Mouse (Mus musculus) liver, embryonic 11.5 days (tissue): ENCODE results near the gene Slc35b1. TPM values are rescaled to one million over a fixed set of nuclear protein-coding genes. Genes with fewer than 3 reads are reported as not detected.

Source experiments
- ATAC-seq: fragments of 200-750 bp; cut with Nextera tagmentation; replicated peaks from 2 replicates; pipeline ENCODE4 v1.8.0; 2017; ENCODE audit warnings: moderate number of reproducible peaks, mild to moderate bottlenecking, moderate TSS enrichment, moderate library complexity; ENCODE audit not compliant: low FRiP score
- DNase-seq: peaks from one replicate; pipeline ENCODE4 v3.0.0-alpha.2; 2017; ENCODE audit warnings: low spot score
- H3K27ac ChIP-seq: fragments of 300-500 bp; sonication (generic); 2 replicates; pipeline ENCODE4 v1.5.1; 2014; ENCODE audit warnings: mild to moderate bottlenecking, low read depth, low read length, control low read depth
- H3K27me3 ChIP-seq: fragments of 300-500 bp; sonication (generic); replicated peaks from 2 replicates; pipeline ENCODE4 v1.6.1; 2014; ENCODE audit warnings: low read length, mixed read lengths; ENCODE audit not compliant: control insufficient read depth, insufficient read depth
- H3K36me3 ChIP-seq: fragments of 300-500 bp; sonication (generic); 2 replicates; pipeline ENCODE4 v1.6.1; 2014; ENCODE audit warnings: mild to moderate bottlenecking, low read length, moderate library complexity, mixed read lengths; ENCODE audit not compliant: control insufficient read depth, insufficient read depth
- H3K4me1 ChIP-seq: fragments of 300-500 bp; sonication (generic); replicated peaks from 2 replicates; pipeline ENCODE4 v1.6.1; 2014; ENCODE audit warnings: low read length, mixed read lengths; ENCODE audit not compliant: control insufficient read depth, insufficient read depth
- H3K4me2 ChIP-seq: fragments of 300-500 bp; sonication (generic); 2 replicates; pipeline ENCODE4 v1.6.1; 2014; ENCODE audit warnings: mild to moderate bottlenecking, control low read depth, moderate library complexity
- H3K4me3 ChIP-seq: fragments of 300-500 bp; sonication (generic); 2 replicates; pipeline ENCODE4 v1.5.1; 2014; ENCODE audit warnings: low read depth, low read length, control low read depth
- H3K9ac ChIP-seq: fragments of 300-500 bp; sonication (generic); 2 replicates; pipeline ENCODE4 v1.6.1; 2014; ENCODE audit warnings: low read depth, low read length, control low read depth
- H3K9me3 ChIP-seq: fragments of 300-500 bp; sonication (generic); 2 replicates; pipeline ENCODE4 v1.6.1; 2016; ENCODE audit warnings: low read length, inconsistent platforms, mixed read lengths; ENCODE audit not compliant: control insufficient read depth
- WGBS: fragments of 180-500 bp; shearing (Covaris S2); extraction: QIAGEN DNeasy Blood & Tissue Kit; methylation state at CpG from one replicate; pipeline ENCODE4 v1.1.7; 2014; 5-methylcytosine and 5-hydroxymethylcytosine counted together
- polyA plus RNA-seq: library from polyadenylated mRNA; unstranded; fragments of >200 nt; fragmentation: Nextera tagmentation; extraction: Ambion mirVana; gene quantifications from 2 replicates; pipeline ENCODE4 v1.2.1, GENCODE M21; 2014

The Slc35b1 gene
- polyA plus RNA-seq, 1 experiment from 2014 or later: 86.8 TPM

DNA sequence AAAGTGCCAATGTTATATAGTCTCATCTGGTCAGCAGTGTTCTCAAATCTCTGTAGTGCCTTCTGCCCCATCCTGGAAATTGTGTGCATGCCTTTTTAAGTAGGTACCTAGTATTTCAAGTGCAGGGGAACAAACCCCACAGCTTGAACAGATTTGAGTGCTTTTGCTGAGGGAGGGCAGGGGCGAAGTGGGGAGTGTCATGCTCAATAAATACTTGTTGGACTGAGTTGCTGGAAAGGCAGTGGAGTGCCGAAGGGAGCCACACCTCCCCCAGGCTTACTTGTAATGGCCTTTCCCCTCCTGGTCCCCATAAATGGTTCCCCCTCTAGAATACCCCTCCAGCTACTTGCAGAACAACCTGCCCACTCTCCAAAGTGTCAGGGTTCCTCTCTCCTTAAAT is 40.3 kb upstream of the Slc35b1 start:
- DNase-seq (no peak), ATAC-seq (no peak)
- Histone ChIP-seq H3K9ac (no peak overlapping the region), H3K4me2 (no peak overlapping the region; the same call in 1 of the 2 replicates), H3K9me3 (no peaks in the 10 kb centered on the region), H3K27me3 (no peaks in the 10 kb centered on the region), H3K4me3 (no peak overlapping the region), H3K36me3 (peaks cover 12% of the 10 kb centered on the region; the same call in 1 of the 2 replicates), H3K4me1 (peaks cover 45% of the 10 kb centered on the region), H3K27ac (no peak overlapping the region)
- 87% methylated on average over 2 of the region's 2 CpGs for WGBS

DNA sequence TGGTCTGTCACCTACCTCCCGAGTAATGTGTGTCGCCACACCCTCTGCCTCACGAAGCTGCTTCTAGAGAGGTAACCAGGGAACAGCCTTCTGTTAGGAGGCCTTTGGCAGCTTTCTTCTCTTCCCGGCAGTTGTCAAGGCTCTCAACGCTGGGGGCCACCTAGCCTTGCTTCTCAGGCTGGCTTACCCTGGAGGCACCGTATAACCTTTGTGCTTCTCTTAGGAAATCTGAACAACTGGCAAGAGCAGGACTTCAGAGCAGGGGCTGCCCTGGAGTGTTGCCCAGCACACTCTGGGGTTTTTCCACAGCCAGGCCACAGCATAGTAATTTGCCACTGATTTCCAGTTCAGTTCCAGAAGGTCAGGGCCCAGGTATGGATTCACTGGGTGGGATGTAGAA is 34.2 kb upstream of the Slc35b1 start:
- DNase-seq: no peak
- Histone ChIP-seq H3K9me3 (no peaks in the 10 kb centered on the region), H3K9ac (no peak overlapping the region), H3K4me3 (no peak overlapping the region), H3K27me3 (no peaks in the 10 kb centered on the region), H3K4me2 (no peak overlapping the region), H3K4me1 (peaks cover 22% of the 10 kb centered on the region), H3K27ac (no peak overlapping the region), H3K36me3 (peaks cover 15% of the 10 kb centered on the region; the same call in 1 of the 2 replicates)
- 62% methylated on average over 6 of the region's 6 CpGs for WGBS
- no peak for ATAC-seq

DNA sequence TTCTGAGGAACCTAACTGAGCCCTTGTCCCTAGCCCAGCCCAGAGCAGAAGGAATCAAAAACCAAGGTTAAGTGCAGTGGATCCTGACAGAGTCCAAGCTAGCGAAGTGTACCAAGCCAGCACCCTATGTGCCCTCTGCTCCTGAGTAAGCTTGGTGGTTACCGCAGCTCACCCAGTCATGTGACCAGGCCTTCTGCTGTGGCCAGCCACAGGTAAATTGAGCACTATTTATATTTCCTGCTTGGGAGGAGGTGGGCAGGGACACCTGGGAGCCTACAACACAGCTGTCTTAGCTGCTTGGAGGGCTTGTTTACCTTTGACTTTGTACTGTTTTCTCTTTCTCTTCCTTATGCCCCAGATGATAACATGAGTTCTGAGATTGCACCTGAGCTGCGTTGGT is 33.5 kb upstream of the Slc35b1 start:
- peaks cover 28% of the 10 kb centered on the region for H3K4me1 ChIP-seq
- H3K9me3 ChIP-seq: no peaks in the 10 kb centered on the region
- no peak overlapping the region for H3K9ac ChIP-seq
- no peak overlapping the region for H3K4me3 ChIP-seq
- ATAC-seq: no peak
- no peak for DNase-seq
- H3K36me3 ChIP-seq: peaks cover 15% of the 10 kb centered on the region; the same call in 1 of the 2 replicates
- H3K4me2 ChIP-seq: no peak overlapping the region
- no peak overlapping the region for H3K27ac ChIP-seq
- no peaks in the 10 kb centered on the region for H3K27me3 ChIP-seq
- 75% methylated on average over 3 of the region's 3 CpGs for WGBS

DNA sequence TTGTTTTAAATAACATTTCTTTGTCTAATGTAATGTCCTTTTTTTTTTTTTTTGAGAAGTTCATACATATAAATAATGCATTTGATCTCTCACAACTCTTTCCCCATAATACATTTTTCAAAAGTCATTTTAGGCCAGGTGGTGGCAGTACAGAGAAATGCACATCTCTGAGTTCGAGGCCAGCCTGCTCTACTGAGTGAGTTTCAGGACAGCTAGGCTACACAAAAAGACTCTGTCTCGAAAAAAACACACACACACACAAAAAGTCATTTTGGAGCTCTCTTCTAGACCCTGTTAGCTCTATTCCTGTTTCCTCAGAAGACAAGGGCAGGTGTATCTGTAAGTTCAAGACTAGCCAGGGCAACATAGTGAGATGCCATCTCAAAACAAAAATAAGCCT is 31.8 kb upstream of the Slc35b1 start:
- H3K4me3 ChIP-seq: no peak overlapping the region
- H3K4me2 ChIP-seq: no peak overlapping the region
- DNase-seq: no peak
- peaks cover 9% of the 10 kb centered on the region; the same call in 1 of the 2 replicates for H3K36me3 ChIP-seq
- no peaks in the 10 kb centered on the region for H3K9me3 ChIP-seq
- 82% methylated on average over 2 of the region's 2 CpGs for WGBS
- H3K4me1 ChIP-seq: peaks cover 40% of the 10 kb centered on the region
- no peak overlapping the region for H3K9ac ChIP-seq
- H3K27me3 ChIP-seq: no peaks in the 10 kb centered on the region
- no peak for ATAC-seq
- no peak overlapping the region for H3K27ac ChIP-seq

DNA sequence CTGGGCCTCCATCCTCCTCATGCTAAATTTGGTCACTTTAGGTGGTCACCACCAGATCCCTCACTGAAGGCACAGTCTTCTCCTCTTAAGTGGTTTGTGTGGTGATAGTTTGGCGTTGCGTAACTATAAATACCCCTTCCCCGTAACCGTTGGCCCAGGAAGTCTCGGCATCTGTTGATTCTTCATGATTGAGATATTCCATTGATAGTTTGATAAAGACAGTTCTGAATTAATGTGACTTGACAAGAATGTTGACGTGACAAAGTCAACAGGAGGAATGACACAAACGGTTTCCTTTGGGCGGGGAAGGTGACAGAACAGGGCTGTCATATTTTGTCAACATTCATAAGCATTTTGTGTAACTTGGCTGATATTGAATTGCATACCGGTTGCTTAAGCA is 31.3 kb upstream of the Slc35b1 start:
- no peaks in the 10 kb centered on the region for H3K27me3 ChIP-seq
- DNase-seq (no peak), ATAC-seq (no peak)
- H3K4me2 ChIP-seq: no peak overlapping the region
- WGBS: 67% methylated on average over 9 of the region's 9 CpGs
- H3K4me1 ChIP-seq: peaks cover 45% of the 10 kb centered on the region
- peaks cover 9% of the 10 kb centered on the region; the same call in 1 of the 2 replicates for H3K36me3 ChIP-seq
- H3K9ac ChIP-seq: no peak overlapping the region
- H3K9me3 ChIP-seq: no peaks in the 10 kb centered on the region
- no peak overlapping the region for H3K27ac ChIP-seq
- no peak overlapping the region for H3K4me3 ChIP-seq

DNA sequence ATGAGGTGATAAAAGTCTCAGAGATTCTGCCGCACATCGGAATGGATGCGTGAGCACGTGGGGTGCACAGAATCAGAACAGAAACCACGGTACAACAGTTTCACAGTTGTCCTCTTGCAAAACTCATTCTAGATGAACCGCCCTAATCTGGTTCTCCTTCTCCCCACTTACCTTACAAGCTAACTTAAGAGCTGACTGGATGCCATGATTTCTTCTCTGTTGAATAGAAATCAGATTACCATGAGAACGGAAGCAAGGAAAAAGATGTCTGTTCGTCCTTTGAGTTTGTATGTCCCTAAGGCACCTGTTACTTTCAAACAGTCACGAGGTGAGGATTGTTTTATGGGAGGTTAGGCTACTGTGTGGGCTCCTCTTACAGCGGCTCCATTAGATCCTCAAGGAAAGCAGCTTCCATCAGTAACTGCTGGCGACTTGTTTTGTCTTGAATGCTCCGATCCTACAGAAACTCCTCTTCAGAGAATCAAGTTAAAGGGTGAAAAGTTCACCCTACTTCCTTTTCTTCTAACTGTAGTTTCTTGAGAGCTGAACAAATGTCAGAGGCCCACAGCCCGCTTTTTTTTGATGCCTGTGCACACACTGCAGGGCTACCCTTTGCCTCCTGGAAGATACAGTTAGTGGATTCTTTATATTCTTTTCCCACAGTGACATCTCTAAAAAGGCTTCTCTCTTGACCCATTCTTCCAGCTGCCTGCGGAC is 30.1 kb upstream of the Slc35b1 start:
- Histone ChIP-seq H3K4me2 (0 out of 2 replicates have a peak overlapping the region, but pooled peaks have one; percentile 11), H3K27me3 (no peaks in the 10 kb centered on the region), H3K4me3 (no peak overlapping the region), H3K27ac (peak overlapping the region; percentile 11; the same call in 1 of the 2 replicates), H3K9ac (no peak overlapping the region), H3K4me1 (peaks cover 49% of the 10 kb centered on the region), H3K9me3 (no peaks in the 10 kb centered on the region), H3K36me3 (peaks cover 8% of the 10 kb centered on the region)
- DNase-seq (no peak), ATAC-seq (no peak)
- 78% methylated on average over 14 of the region's 14 CpGs for WGBS

DNA sequence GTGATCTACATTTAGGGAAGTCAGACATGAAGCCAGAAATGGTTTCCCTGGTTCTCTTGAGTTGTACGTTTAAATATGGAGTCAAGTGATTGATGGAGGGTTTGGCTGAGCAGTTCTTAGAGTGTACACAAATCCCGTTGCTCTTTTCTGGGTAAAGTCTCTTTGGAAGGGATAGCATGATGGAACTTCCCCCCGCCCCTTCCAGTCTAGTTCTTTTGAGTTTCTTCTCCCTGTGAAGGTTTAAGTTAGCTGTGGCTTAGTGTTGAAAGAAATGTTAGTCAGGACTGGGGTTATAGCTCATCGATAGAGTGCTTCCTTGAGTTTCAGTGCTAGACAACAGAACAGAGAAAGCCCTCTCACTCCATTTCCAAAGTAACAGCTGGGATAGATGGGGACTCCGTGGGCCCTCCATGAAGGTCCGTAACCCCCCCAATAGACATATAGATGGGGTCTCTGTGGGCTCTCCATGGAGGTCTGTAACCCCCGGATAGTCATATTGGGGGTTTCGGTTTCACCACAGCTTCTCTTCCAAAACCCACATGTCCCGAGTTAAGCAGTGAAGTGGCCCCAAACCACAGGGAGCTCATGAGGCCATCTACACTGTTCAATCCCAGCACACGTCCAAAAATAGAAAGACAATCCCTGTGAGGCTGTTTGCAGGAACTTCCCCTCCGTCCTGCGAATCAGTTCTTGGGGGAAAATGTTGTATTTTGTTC is 29.4 kb upstream of the Slc35b1 start:
- Histone ChIP-seq H3K9me3 (no peaks in the 10 kb centered on the region), H3K27ac (peak overlapping the region; percentile 98), H3K4me2 (peak overlapping the region; percentile 65), H3K4me3 (no peak overlapping the region), H3K36me3 (peaks cover 13% of the 10 kb centered on the region), H3K4me1 (peaks cover 49% of the 10 kb centered on the region), H3K9ac (0 out of 2 replicates have a peak overlapping the region, but pooled peaks have one; percentile 44), H3K27me3 (no peaks in the 10 kb centered on the region)
- 76% methylated on average over 12 of the region's 12 CpGs for WGBS
- DNase-seq: no peak
- ATAC-seq: no peak

DNA sequence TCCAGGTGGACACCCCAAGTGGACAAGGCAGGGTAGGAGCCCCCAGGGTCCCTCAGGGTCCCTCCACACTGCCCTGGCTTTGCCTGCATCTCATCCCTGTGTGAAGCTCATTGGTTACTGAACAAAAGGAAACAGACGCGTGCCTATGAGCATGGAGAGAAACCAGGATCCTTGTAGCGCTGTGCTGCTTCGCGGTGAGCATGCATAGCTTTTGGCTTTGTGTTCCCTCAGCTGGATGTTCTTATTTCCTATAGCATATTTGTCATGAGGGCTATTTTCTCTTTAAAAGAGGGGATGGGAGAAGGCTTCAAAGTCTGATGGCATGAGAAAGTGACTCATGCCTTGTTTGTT is 28.9 kb upstream of the Slc35b1 start:
- H3K9ac ChIP-seq: peak overlapping the region; percentile 49
- H3K27ac ChIP-seq: peak overlapping the region; percentile 98
- ATAC-seq (no peak), DNase-seq (no peak)
- H3K27me3 ChIP-seq: no peaks in the 10 kb centered on the region
- no peaks in the 10 kb centered on the region for H3K9me3 ChIP-seq
- no peak overlapping the region for H3K4me3 ChIP-seq
- peak overlapping the region; percentile 65 for H3K4me2 ChIP-seq
- WGBS: 91% methylated on average over 5 of the region's 5 CpGs
- peaks cover 14% of the 10 kb centered on the region for H3K36me3 ChIP-seq
- peaks cover 49% of the 10 kb centered on the region for H3K4me1 ChIP-seq
